Mouse (Mus musculus): ENCODE measurements around the gene Dhx38. TPM values are rescaled to one million over a fixed set of nuclear protein-coding genes. Genes with fewer than 3 reads are reported as not detected.

Dhx38 gene
- polyA plus RNA-seq, 1 experiment from 2014 or later, result 15.3 TPM

- Histone ChIP-seq H3K27me3 (ENCODE audit: insufficient read depth, low read length) (no peaks in the 10 kb centered on the region), H3K27ac (peak overlapping the region; percentile 93), H3K36me3 (ENCODE audit: insufficient read depth, low read length) (peaks cover 33% of the 10 kb centered on the region), H3K9ac (ENCODE audit: low read depth, low read length) (peak overlapping the region; percentile 81), H3K9me3 (replicated peaks; ENCODE audit: low read length) (no peaks in the 10 kb centered on the region), H3K4me3 (replicated peaks; ENCODE audit: low read depth, low read length) (peak overlapping the region; percentile 67), H3K4me2 (ENCODE audit: low read length) (peak overlapping the region; percentile 73), H3K4me1 (replicated peaks; ENCODE audit: insufficient read depth, low read length) (peaks cover 4% of the 10 kb centered on the region; the same call in 1 of the 2 replicates)
- no peak for ATAC-seq (replicated peaks; ENCODE audit: low FRiP score, low read depth)
- DNase-seq (ENCODE audit: low spot score), result peak; percentile 21
- 4% methylated on average over 10 of the region's 10 CpGs for WGBS
- TF ChIP-seq CTCF (IDR thresholded peaks at IDR 0.05; ENCODE audit: low read depth), result no peak
These were observed 895 bp downstream of the Dhx38 start for GRCm38 (mm10) chr8:109564766-109565165.

GRCm38 (mm10) chr8:109563881-109564280 lies 1.8 kb downstream of the Dhx38 start:
- H3K4me2 ChIP-seq (ENCODE audit: low read length), result no peak overlapping the region
- H3K9ac ChIP-seq (ENCODE audit: low read depth, low read length), result no peak overlapping the region
- peaks cover 4% of the 10 kb centered on the region; the same call in 1 of the 2 replicates for H3K4me1 ChIP-seq (replicated peaks; ENCODE audit: insufficient read depth, low read length)
- peaks cover 35% of the 10 kb centered on the region for H3K36me3 ChIP-seq (ENCODE audit: insufficient read depth, low read length)
- no peaks in the 10 kb centered on the region for H3K27me3 ChIP-seq (ENCODE audit: insufficient read depth, low read length)
- H3K4me3 ChIP-seq (replicated peaks; ENCODE audit: low read depth, low read length), result no peak overlapping the region
- H3K27ac ChIP-seq, result no peak overlapping the region
- DNase-seq (ENCODE audit: low spot score), result no peak
- no peaks in the 10 kb centered on the region for H3K9me3 ChIP-seq (replicated peaks; ENCODE audit: low read length)
- TF ChIP-seq CTCF (IDR thresholded peaks at IDR 0.05; ENCODE audit: low read depth), result no peak
- 76% methylated on average over 2 of the region's 2 CpGs for WGBS
- ATAC-seq (replicated peaks; ENCODE audit: low FRiP score, low read depth), result no peak

- no peaks in the 10 kb centered on the region for H3K9me3 ChIP-seq (replicated peaks; ENCODE audit: low read length)
- no peaks in the 10 kb centered on the region for H3K4me1 ChIP-seq (replicated peaks; ENCODE audit: insufficient read depth, low read length)
- H3K27me3 ChIP-seq (ENCODE audit: insufficient read depth, low read length), result no peaks in the 10 kb centered on the region
- H3K4me3 ChIP-seq (replicated peaks; ENCODE audit: low read depth, low read length), result no peak overlapping the region
- ATAC-seq (replicated peaks; ENCODE audit: low FRiP score, low read depth), result 0 out of 2 replicates have a peak, but pooled peaks have one; percentile 31
- no peak overlapping the region for H3K27ac ChIP-seq
- TF ChIP-seq CTCF (IDR thresholded peaks at IDR 0.05; ENCODE audit: low read depth), result peak; percentile 69
- H3K36me3 ChIP-seq (ENCODE audit: insufficient read depth, low read length), result peaks cover 80% of the 10 kb centered on the region
- 37% methylated on average over 3 of the region's 3 CpGs for WGBS
- DNase-seq (ENCODE audit: low spot score), result peak; percentile 37
- no peak overlapping the region for H3K9ac ChIP-seq (ENCODE audit: low read depth, low read length)
- no peak overlapping the region for H3K4me2 ChIP-seq (ENCODE audit: low read length)
These were observed 14.0 kb downstream of the Dhx38 start for GRCm38 (mm10) chr8:109551663-109552062.

- no peak for ATAC-seq (replicated peaks; ENCODE audit: low FRiP score, low read depth)
- WGBS, result 81% methylated on average over 1 of the region's 3 CpGs
These were observed 21.6 kb downstream of the Dhx38 start for GRCm38 (mm10) chr8:109544049-109544448.

GRCm38 (mm10) chr8:109542748-109543519 lies 22.7 kb downstream of the Dhx38 start:
- H3K27ac ChIP-seq, result no peak overlapping the region
- no peak overlapping the region for H3K4me2 ChIP-seq (ENCODE audit: low read length)
- ATAC-seq (replicated peaks; ENCODE audit: low FRiP score, low read depth), result no peak
- H3K4me1 ChIP-seq (replicated peaks; ENCODE audit: insufficient read depth, low read length), result no peaks in the 10 kb centered on the region
- peaks cover 5% of the 10 kb centered on the region for H3K36me3 ChIP-seq (ENCODE audit: insufficient read depth, low read length)
- no peak for TF ChIP-seq CTCF (IDR thresholded peaks at IDR 0.05; ENCODE audit: low read depth)
- no peak overlapping the region for H3K4me3 ChIP-seq (replicated peaks; ENCODE audit: low read depth, low read length)
- no peak for DNase-seq (ENCODE audit: low spot score)
- no peak overlapping the region for H3K9ac ChIP-seq (ENCODE audit: low read depth, low read length)
- 65% methylated on average over 8 of the region's 8 CpGs for WGBS
- H3K9me3 ChIP-seq (replicated peaks; ENCODE audit: low read length), result no peaks in the 10 kb centered on the region
- no peaks in the 10 kb centered on the region for H3K27me3 ChIP-seq (ENCODE audit: insufficient read depth, low read length)

More at GRCm38 (mm10) chr8:109544049-109544448, 21.6 kb downstream of the Dhx38 start:
- DNase-seq (ENCODE audit: low spot score), result no peak
- H3K4me3 ChIP-seq (replicated peaks; ENCODE audit: low read depth, low read length), result no peak overlapping the region
- H3K9ac ChIP-seq (ENCODE audit: low read depth, low read length), result no peak overlapping the region
- H3K4me2 ChIP-seq (ENCODE audit: low read length), result no peak overlapping the region
- H3K9me3 ChIP-seq (replicated peaks; ENCODE audit: low read length), result no peaks in the 10 kb centered on the region
- peaks cover 16% of the 10 kb centered on the region for H3K36me3 ChIP-seq (ENCODE audit: insufficient read depth, low read length)
- H3K27me3 ChIP-seq (ENCODE audit: insufficient read depth, low read length), result no peaks in the 10 kb centered on the region
- TF ChIP-seq CTCF (IDR thresholded peaks at IDR 0.05; ENCODE audit: low read depth), result no peak
- H3K4me1 ChIP-seq (replicated peaks; ENCODE audit: insufficient read depth, low read length), result no peaks in the 10 kb centered on the region
- H3K27ac ChIP-seq, result no peak overlapping the region

- Histone ChIP-seq H3K4me1 (replicated peaks; ENCODE audit: insufficient read depth, low read length) (no peaks in the 10 kb centered on the region), H3K9me3 (replicated peaks; ENCODE audit: low read length) (no peaks in the 10 kb centered on the region), H3K36me3 (ENCODE audit: insufficient read depth, low read length) (no peaks in the 10 kb centered on the region), H3K4me3 (replicated peaks; ENCODE audit: low read depth, low read length) (no peak overlapping the region), H3K27me3 (ENCODE audit: insufficient read depth, low read length) (no peaks in the 10 kb centered on the region), H3K4me2 (ENCODE audit: low read length) (no peak overlapping the region), H3K27ac (no peak overlapping the region), H3K9ac (ENCODE audit: low read depth, low read length) (no peak overlapping the region)
- ATAC-seq (replicated peaks; ENCODE audit: low FRiP score, low read depth) (no peak), DNase-seq (ENCODE audit: low spot score) (no peak)
- 78% methylated on average over 5 of the region's 5 CpGs for whole genome bisulfite sequencing
- no peak for TF ChIP-seq CTCF (IDR thresholded peaks at IDR 0.05; ENCODE audit: low read depth)
These were observed 23.5 kb downstream of the Dhx38 start for GRCm38 (mm10) chr8:109542165-109542564.

Measured in kidney, postnatal 0 days (tissue).